Mouse (Mus musculus) left cerebral cortex, adult 18-20 months (tissue): ENCODE data around the gene Sec24d. TPM values are rescaled to one million over a fixed set of nuclear protein-coding genes. Genes with fewer than 3 reads are reported as not detected.

Experiments used
- DNase-seq, 2 experiments: peaks; one replicate each; pipeline ENCODE4 v3.0.0; 2021 to 2022; ENCODE audit warnings: low spot score in 2 of 2, mixed read lengths in 1 of 2
- total RNA-seq, 2 experiments: library from RNA; stranded (reverse); gene quantifications; 2 replicates each; pipeline ENCODE4 v1.2.3; 2021

Sec24d gene
- total RNA-seq, 2 experiments from 2014 or later: 12.6 to 13.2 TPM

DNA sequence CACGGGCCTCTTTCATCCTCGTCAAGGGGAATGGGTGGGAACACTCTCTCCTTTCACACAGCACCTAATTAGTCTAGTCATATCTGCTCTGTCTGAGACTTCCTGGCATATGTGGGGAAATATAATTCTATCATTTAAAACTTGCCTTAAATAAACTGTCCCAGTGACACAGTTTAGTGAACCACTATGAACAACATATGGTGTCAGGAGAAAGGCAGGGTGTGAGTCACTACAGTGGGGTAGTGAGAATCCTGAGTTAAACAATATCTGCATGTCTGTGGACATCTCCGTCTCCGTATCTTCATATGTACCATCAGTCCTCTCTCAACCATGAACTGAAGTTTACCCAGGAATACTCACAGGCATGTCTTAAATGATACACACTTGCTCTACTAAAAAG, 123.9 kb downstream of the Sec24d start:
- no peak for DNase-seq

DNA sequence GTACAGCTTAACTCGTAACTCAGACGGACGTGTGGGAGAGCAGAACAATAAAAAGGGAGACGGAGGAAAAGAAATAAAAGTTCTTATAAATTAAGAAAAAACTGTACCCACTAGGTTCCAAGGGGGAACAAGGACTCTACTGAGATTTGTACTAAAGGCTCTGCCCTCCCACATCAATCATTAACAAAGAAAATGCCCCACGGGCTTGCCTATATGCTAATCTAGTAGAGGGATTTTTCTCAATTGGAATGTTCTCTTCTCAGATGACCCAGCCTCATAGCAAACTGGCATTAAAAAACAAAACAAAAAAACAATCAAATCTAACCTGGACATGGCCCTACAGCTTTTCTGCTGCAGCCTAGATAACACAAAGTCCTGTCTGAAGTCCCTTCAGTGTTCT, 128.4 kb downstream of the Sec24d start:
- DNase-seq: no peak

DNA sequence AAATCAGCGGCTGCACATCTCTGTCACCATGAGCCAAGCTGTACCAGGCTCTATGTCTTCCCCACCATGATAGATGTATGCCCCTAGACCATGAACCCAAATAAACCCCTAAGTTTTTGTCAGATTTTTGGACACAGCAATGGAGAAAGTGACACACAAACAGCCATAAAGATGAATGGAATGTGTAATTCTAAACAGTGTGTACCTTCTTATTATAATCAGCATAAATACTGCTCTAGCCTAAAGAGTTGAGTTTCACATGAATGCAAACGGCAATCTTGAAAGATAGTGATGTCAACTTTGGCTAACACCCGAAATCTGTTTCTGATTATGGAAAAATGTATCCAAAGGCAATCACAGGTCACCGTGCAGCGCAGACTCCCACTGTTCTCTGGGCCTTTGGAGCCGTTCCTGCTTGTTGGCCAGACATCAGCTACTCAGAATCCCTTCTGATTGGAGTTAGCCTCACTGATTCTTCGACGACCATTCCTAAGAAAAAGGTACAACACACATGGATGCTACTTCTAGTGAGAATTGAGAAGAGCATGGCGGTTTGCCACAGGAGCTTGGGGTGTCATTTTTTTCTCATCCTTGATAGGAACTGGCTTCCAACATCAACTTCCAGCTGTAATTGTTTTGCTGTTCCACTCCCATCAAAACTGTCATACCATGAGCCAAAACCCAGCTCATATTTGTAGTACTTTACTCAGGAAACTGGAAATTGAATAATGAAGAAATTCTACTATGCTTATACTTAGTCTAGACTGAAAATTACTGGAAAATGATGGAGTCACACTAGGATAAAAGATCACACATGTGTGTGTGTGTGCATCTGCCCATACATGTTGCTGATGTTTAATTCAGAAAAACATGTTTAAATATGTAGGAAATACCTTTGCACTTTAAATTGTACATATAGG, 130.6 kb downstream of the Sec24d start:
- DNase-seq: no peak

DNA sequence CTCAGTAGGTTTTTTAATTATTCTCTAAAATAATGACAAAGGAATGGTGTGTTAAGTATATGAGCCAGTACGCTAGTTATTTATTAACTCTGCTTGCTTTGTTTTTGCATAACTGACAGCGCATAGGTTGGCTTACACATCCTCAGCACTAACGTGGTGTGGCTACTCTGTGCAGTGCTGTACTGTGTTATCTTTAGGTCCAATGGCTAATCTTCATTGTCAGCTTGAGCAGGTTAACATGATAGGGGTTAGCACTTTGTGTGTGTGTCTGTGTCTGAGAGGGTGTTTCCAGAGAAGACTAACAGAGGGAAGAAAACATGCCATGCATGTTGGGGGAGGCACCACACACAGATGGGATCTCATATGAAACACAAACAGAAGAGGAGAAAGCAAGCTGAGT, 137.7 kb downstream of the Sec24d start:
- no peak for DNase-seq

DNA sequence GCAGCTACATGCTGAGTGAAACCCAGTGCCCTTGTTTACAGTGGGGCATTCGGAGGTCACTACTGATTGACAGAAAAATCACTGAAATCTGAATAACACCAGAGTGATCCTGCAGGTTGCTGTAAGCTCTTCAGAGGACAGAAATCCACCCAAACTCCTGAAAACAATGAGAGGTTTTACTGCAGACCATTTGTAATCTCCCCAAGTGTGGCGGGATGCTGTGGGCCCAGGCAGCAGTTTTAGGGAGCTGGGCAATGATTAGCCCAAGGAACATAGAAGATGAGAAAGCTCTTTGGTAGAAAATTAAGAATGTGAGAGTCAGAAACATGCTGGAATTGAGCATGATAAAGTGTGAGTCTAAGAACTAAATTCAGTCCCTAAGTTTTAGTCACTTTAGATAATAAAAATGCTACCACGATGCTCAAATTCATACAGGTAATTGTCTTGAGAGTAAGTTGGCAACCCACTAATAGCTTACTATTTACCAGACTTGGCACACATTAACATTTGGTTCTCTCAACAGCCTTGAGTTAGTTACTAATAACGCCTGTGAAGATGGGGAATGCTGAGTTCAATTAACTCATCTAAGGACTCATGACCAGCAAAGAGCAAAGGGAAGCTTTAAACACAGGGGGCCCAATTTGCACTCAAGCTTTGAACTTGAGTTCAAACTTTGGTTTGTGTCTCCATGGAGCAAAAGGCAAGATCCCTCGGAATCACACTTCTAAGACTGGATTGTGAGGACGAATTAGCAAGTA, 144.7 kb downstream of the Sec24d start:
- no peak for DNase-seq

DNA sequence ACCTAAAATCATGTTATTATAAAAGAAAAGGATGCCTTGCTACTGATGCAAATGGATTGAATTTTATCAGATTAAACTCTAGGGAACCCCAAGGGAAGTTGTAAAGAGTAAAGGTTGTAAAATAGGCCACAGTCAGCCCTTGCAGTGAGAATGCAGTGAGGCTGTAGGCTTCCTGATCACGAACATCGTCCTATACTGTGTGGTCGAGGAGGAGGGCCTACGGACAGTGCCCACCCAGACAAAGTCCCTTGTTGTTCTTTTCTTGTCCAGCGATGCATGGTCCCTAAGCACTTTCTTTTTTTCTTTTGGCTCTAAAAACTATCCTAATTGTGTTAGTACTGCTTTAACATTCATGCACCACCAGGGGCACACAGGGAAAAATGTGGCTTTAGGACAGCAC, 145.9 kb downstream of the Sec24d start:
- DNase-seq: no peak

Other genes starting within 250 kb of the Sec24d start
- gene Myoz2, start 232.4 kb upstream of the Sec24d start, total RNA-seq: under 1 TPM in 1 of 2 experiments, not detected in 1; 0.54 TPM
- 1 to 10 TPM; 3.6 to 4.3 TPM for gene Synpo2, start 31.3 kb upstream of the Sec24d start, total RNA-seq
- gene Mettl14, start 118.7 kb downstream of the Sec24d start, total RNA-seq: 10 to 100 TPM; 12.3 to 13.6 TPM
- gene Prss12, start 179.5 kb downstream of the Sec24d start, total RNA-seq: 10 to 100 TPM; 15.6 to 22.2 TPM